Mouse (Mus musculus): ENCODE data around the gene Gm17651.

Gene Gm17651

DNA sequence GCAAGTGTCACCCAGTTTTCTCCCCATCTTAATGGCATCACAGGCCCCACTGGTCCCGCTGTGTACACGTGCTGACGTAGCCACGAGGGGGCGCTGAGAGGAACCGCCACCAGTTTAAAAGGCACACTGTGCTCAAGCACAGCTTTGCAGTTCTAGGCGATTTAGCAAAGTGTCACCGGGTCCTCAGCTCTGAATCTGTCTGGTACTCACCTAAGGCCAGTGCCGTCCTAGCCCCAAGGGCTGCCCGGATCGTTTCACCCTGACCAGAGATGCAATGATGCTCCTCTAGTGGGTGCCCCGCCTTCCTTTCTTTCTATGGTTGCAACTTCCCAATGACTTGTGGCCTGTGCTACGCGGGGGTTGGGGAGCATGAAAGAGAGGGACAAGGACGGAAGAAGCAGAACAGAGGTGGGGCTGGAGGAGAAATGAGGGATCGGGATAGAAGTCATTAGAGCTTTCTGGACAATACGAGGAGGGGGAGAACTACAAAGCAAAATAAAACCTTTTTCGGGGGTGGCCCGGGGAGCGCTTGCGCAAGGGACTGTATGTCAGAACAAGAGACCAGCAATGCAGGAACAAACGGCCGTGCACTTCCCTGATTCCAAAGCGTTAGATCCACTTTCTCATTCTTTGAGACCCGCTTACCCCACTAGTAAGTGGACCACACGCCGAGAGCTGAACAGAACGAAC lies 6.3 kb upstream of the Gm17651 start:
- peak; percentile 79 for DNase-seq (ENCODE audit: low read depth, low spot score)

DNA sequence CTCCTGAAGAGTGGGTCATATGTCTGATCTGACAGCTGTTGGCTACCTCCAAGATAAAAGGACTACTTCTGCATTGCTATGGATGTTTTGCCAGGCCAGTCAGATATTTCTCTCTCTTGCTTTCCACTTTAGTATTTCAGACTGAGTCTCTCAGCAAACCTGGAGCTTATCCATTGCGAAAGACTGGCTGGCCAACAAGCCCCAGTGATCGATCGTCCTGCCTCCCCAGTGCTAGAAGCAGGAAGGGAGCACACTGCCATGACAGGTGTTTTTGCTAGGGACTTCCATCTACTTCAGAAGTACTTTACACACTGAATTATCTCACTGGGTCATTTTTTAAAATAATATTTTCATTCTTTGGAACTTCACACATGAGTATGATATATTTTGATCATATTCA lies 3.9 kb upstream of the Gm17651 start:
- no peak for DNase-seq (ENCODE audit: low read depth, low spot score)

DNA sequence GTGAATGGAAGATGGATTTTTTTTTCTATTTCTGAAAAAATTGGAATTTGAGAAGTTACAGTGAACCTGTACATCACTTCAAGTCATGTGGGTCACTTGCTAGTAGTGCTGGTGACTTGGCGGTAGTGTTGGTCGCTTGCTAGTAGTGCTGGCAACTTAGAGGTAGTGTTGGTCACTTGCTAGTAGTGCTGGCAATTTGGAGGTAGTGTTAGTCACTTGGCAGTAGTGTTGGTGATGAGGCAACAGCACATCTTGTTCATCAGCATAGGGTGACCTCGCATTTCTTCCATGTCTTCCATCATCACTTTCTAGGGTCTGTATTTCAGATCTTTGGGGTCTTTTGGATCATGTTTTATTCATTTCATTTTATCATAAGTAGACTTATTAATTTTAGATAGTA lies 1.6 kb upstream of the Gm17651 start:
- no peak for DNase-seq (ENCODE audit: low read depth, low spot score)

DNA sequence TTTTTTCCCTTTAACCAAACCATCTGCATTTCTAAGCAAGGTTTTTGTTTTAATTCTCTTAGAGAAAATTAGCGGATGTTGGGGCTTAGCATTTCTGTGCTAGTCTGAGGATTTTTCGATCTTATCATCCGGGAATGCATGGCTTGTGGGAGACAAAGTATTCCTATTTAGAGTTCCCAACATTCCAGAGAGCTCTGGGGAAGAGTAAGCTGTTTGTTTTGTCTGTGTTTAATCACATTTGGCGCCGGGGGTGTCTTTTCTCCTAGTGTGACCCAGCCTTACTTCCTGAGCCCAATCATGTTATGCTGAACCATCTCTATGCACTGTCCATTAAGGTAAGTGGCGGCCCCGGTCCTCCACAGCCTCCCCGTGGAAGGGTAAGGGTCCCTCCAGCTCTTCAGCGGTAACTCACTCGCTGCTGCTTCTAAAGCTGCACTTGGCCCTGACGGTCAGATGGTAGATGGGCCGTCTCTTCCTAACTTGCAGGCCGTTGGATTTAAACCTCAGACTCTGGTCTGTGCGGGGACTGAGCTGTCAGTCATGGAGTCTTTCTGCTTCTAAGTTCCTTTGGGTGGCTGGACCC lies 7.3 kb downstream of the Gm17651 start:
- no peak for DNase-seq (ENCODE audit: low read depth, low spot score)

DNA sequence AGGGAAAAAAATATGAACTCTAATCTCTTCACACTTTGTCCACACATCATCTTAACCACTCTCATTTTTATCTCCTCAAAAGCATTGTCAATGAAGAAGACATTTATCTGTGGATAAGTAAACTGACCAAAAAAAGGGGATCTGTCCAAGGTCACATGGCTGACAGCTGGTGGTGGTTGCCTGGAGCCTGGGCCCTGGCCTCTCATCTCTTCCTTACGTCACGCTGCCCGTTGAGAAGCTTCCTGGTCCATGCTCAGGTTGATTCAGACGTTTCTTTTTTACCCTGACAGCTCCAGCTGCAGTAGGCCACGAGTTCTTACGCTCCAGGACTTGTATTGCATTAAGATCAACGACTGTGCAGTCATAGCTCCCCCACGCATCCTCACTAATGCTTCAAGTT lies 8.3 kb downstream of the Gm17651 start:
- DNase-seq (ENCODE audit: low read depth, low spot score): no peak

DNA sequence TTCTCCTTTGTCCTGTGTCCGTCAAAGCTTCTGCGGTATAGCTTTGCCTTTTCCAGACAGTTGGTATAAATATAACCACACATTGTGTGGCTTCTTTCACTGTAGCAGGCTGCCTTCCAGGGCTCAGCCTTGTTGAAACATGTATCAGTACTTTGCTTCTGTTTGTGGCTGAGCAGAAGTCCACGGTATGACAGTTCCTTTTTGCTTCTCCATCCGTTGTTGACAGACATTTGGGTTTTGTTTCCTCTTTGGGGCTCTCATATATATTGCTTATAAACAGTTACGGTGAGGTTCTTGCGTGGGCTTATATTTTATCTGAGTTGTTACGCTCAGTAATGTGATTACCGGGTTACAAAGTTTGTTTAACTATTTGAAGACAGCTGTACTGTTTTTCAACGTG lies 9.0 kb downstream of the Gm17651 start:
- no peak for DNase-seq (ENCODE audit: low read depth, low spot score)

DNA sequence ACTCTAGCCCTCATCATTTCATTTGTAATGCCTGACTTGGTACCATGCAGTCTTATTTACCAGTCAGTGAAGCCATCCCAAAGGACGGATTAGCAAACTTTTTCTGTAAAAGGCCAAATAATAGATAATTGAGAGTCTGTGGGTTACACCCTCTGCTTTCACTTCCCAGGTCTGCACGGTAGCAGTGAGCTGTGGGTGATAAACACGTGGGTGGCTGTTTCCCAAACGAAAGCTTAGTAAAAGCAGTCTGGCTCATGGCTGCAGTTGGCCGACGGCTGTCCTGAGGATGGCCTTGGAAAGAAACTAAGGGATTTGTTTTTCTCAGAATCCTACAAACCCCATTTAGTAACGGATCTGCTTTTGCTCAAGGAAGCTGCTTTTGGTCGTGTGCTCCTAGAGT lies 13.3 kb downstream of the Gm17651 start:
- DNase-seq (ENCODE audit: low read depth, low spot score): no peak

DNA sequence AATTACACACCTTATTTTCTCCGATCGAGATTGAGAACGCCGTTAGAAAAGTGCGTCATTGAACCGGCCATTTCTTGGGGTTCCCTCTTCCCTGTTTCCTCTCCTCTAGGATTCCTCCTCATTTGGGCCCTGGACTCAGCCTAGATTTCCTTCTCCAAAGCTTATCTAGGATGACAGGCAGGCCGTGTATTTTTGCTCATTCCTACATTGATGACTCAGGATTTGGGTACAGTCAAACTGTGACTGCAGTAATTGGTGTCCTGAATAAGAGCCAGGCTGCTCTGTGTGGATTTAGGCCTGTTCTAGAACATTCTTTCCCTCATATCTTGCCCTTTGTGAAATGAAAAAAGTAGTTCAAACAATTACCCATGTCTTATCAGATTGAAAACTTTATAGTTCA lies 14.7 kb downstream of the Gm17651 start:
- no peak for DNase-seq (ENCODE audit: low read depth, low spot score)

DNA sequence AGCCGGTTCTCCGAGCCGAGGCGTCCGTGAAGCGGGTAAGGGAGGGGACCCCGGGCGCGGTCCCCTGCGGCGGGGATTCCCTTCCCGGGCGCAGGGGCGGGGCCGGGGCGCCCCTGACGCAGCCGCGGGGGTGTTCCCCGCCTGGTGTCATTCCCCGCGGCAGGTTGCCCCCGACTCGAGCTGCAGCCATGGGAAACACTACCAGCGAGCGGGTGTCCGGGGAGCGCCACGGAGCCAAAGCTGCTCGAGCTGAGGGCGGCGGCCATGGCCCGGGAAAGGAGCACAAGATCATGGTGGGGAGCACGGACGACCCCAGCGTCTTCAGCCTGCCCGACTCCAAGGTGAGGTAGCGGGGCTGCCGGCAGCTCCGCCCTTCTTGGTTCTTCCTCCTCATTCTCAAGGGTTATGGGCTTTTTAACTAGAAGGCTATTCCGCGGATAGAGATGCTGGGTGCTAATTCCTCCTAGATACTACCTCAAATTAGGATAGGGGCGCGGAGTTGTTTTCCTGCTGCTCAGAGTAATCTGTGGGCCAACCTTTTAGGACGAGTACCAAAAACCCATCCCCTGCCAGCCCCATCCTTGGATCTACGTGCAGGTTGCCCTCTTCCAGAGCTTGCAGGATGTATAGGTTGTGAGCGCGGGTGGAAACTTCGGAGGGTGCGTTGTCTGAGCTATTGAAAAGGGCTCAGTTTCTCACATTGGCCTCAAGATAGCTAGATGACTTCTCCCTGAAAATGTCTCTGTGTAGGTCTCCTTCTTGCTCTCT lies 15.9 kb downstream of the Gm17651 start:
- peak; percentile 79 for DNase-seq (ENCODE audit: low read depth, low spot score)

DNA sequence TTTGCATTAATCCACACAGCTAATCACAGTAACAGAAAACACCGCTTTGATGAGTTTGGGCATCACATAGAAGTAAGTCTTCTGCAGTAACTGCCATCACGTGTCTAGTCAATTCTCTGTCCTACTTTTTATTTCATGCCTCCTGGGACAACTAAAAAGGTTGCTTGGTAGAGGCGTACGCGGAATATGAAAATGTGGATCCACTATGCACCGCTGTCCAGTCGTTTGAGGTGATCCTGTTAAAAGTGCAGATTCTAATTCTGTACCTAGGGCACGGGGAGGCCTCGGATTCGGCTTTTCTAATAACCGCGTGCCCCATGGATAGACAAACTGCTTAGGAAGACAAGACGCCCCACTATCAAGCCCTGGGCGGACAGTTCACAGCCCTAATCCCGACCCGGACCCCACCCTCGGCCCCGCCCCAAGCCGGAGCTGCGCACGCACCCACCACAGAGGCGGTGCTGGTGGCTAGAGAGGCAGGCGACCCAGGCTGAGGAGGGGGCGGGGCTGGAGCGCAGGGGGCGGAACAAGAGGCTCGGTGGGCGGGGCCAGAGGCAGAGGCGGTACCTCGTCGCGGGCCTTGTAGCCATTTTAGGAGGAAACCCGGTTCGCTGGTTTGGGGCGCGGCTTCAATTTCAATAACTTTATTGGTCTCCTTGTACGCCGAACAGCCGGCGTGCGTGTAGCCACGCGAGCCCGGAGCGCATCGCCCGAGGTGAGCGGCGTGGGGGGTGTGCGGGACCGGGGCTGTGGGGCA lies 16.7 kb downstream of the Gm17651 start, which contains the start of gene Prkab2:
Prkab2 (plus strand) TSS at position 539 of the 757 bp plus-strand sequence.
- peak; percentile 97 for DNase-seq (ENCODE audit: low read depth, low spot score)

DNA sequence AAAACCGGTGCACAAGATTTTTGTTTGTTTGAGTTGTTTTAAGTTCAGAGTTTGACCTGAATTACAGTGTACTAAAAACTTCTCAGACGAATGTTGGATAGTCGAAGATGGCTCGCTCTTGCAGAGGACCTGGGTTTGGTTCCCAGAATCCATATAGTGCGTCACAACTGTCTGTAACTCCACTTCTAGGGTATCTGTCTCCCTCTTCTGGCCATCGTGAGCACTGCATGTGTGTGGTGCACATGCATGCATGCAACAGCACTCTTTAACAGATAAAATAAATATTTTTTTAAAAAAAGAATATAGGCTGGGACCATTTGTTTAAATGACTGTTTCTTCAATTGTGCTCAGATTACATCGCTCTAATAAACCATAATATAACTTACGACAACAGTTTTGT lies 19.6 kb downstream of the Gm17651 start:
- peak; percentile 80 for DNase-seq (ENCODE audit: low read depth, low spot score)

DNA sequence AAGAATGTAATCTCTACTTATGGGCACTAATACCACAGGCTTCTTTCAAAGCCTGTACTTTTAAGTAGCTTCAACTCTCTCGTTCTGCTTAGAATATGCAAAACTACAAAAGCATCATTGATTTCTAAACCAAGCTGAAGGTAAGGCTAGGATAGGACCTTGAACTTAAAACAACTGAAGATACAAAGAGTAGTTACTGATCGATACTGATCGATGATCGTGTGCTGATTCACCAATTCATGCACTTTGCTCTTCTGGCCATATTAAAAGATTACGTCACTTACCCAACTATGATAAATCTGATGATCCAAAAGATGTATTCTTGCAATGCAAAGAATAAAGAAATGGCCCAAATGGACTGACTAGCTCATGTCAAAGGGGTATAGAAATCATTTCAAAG lies 20.7 kb downstream of the Gm17651 start:
- DNase-seq (ENCODE audit: low read depth, low spot score): no peak

DNA sequence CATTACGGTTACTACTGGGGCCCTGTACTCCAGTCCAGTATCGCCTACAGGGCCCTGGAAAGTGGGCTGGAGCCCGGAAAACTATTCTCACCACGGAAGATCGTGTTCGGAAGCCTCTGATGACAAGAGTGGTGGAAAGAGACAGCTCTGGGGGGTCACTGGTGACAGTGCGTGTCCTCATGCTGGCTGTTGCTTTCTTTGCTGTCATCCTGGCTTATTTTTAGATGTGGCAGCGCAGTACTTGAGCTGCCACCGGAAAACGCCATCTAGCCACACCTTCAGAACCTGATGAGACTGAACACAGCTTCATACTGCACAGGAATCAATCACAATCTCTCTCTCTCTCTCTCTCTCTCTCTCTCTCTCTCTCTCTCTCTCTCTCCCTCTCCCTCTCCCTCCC lies 22.9 kb downstream of the Gm17651 start:
- DNase-seq (ENCODE audit: low read depth, low spot score): no peak

DNA sequence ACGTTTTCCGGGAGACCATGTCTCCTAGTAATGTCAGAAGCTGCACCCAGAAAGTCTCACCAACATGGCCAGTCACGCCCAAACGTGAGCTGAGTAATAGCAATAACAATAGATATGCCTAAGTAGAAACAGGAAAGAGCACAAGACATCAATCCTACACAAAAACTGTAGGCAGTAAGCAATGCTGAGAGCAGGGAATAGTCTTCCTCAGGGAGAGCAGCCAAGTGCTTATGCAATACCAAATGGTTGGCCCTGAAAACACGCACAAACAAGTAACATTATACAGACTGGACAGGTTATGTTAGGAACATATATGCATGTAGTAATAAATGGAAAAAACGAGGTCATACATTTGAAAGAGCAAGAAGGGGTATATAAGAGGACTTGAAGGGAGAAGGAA lies 25.0 kb downstream of the Gm17651 start:
- no peak for DNase-seq (ENCODE audit: low read depth, low spot score)

DNA sequence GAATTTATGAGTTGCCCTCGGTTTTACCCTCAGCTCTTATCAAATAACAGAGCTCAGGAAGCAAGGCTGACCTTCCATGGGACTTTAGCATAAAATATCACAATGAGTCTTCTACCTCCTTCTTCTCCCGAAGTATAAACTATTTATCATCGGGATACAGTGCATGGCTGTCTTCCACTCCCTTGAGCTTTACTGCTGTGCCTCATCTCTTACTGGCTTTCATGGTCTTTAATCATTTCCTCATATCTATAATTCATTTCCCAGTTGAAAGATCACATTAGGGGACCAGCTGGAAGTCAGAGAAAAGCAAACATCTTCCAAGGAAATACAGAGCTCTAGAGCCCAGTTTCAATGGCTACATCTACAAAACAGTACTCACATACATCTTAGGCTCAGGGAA lies 25.5 kb downstream of the Gm17651 start:
- DNase-seq (ENCODE audit: low read depth, low spot score): no peak

DNA sequence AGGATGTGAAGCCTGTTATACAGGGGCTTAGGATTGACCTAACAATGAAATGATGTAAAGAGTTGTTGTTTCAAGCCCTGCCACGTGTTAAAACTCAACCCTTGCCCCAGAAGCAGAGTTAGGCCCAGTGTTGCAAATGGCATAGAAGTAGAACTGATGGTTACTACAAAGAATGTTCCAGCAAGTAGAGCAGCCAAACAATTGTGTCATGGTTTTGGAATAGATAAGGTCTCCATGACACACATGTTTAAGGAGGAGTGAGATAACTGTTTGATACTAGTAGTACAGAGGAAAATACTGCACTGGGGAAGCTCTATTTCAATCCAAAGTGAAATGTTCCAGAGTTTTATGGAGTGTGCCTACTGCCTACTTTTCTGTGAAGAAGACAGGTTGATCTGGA lies 26.0 kb downstream of the Gm17651 start:
- DNase-seq (ENCODE audit: low read depth, low spot score): no peak

DNA sequence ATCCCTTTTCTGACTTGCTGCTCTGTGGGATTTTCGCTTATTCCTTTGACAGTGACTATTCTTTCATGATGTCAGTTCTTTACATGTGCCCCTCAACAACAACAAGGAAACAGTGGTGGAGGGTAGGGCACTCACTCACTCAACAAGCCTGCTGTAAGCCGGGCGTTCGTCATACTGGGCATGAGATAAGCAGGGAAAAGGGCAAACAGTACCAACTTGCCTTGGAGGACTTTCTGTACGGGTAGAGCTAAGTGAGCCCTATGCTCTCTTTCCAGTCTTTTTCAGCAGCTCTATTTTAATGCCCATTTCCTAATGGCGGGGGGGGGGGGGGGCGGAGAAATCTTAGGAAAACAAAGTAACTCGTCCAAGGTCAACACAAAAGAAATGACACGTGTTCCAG lies 32.5 kb downstream of the Gm17651 start:
- no peak for DNase-seq (ENCODE audit: low read depth, low spot score)

DNA sequence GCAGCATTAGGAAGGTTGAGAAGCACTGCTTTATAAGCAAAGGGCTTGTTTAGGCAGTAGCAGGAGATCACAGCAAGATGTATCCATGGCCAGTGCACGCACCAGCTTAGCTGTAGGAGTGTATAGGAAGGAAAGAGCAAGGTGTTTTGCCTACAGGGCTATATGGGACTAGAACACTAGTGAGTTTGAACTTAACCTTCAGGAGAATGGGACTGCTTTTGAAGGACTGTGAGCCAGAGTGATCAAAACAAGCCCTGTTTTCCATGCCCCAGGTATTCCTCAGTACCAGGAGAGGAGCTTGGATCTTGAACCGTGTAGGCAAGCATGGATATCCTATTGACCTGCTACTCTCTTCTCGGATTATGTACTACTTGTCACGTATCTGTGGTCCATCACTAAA lies 33.1 kb downstream of the Gm17651 start:
- DNase-seq (ENCODE audit: low read depth, low spot score): no peak

DNA sequence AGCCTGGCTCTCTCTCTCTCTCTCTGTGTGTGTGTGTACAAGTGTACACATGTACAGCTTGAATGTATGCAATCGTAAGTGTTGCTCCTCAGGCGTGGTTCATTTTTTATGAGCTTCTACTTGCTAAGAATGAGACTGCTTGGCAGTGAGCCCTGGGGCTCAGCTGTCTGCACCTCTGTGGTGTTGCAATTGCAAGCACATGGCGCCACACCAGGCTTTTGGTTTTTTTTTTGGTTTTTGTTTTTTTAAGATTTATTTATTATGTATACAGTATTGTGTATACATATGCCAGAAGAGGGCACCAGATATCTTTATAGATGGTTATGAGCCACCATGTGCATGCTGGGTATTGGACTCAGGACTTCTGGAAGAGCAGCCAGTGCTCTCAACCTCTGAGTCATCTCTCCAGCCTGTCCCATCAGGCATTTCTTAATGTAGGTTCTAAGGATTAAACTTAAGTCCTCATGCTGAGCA lies 40.2 kb downstream of the Gm17651 start:
- DNase-seq (ENCODE audit: low read depth, low spot score): no peak

DNA sequence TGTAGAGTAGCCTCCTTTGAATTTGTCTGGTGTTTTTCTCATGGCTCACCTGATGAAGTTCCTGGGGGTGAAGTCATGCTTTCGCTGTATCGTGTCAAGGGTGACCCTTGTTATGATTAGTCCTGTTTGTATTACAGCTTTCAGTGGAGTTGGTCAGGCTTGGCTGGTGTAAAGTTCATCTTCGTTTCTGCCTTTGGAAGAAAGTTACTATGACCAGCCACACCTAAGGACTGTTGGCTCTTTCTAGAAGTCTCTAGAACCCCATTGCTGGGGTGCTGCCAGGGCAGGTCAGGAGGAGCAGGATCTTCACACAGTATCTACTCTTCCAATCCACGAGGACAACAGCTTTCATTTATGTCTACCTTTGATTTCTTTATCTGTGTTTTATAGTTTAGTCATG lies 41.0 kb downstream of the Gm17651 start:
- no peak for DNase-seq (ENCODE audit: low read depth, low spot score)

DNA sequence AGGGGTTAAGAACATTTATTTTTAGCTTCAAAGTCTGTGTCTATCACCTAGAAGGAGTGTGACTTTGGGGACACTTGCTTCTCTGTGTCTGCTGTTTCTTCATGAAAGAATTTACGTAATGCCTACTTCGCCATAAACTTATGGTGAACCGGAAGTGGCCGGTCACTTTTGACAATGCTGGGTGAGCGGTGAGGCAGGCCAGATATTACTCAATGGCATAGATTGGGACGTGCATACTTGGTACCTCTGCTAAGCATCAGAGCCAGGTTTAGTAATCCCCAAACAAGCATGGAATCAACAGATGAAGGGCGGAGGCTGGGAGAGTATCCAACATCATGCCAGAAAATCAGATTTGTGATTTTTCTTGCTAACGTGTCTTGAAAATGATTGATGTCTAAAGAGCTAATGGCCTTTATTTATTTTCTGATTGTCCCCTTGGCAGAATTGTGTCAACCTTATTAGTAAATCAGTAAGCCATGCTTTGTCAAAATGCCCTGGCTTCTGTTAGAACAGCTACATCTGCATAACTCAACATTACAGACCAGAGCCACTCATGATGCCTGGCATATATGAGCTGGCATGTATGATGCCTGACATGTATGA lies 43.1 kb downstream of the Gm17651 start:
- DNase-seq (ENCODE audit: low read depth, low spot score): no peak

DNA sequence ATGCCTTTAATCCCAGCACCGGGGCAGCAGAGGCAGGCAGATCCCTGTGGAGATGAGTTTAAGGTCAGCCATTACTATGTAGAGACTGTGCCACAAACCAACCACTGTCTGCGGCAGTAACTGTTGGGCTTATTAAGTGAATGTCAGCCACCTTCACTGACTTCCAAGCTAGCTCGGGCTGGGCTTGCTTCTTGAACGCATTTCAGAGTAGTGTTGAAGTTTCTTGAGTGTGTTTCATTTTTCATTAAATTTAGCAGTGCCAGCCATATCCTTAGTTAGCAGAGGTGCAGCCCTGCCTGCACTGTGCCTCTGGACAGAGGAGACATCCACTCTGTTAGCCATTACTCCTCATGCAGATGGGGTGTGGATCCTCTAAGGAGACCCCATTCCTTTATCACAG lies 43.7 kb downstream of the Gm17651 start:
- DNase-seq (ENCODE audit: low read depth, low spot score): no peak
